ENCODE assay signal across 9 mouse cellular contexts in genomic region chr2:173992041-173992440, GRCm38 (mm10).
DNase-seq lines count a peak whose midpoint lies in the region; ATAC-seq and TF ChIP-seq lines count a peak whose summit lies in the region.
"Had no signal": no experiment of that assay in that cellular context is flagged by ENCODE, and none has a peak within 500 bp of the region (broad histone marks: within the 10 kb centered on the region; RNA-seq: fewer than 3 reads in every experiment).

No protein-coding gene starts in this region.

- no peak overlapping the region for H3K4me2 ChIP-seq in lung, embryonic 15.5 days
- H3K4me2 ChIP-seq in embryonic facial prominence, embryonic 11.5 days (ENCODE audit: low read depth, low read length) = no peak overlapping the region
- H3K4me2 ChIP-seq in neural tube, embryonic 13.5 days = no peak overlapping the region

- no peaks in the 10 kb centered on the region for H3K36me3 ChIP-seq in lung, embryonic 15.5 days
- no peaks in the 10 kb centered on the region for H3K36me3 ChIP-seq in embryonic facial prominence, embryonic 11.5 days (replicated peaks; ENCODE audit: control insufficient read depth, insufficient read depth, low read depth, low read length)
- no peaks in the 10 kb centered on the region for H3K36me3 ChIP-seq in kidney, adult 2 months (ENCODE audit: control insufficient read depth, insufficient read depth, low read length)
- no peaks in the 10 kb centered on the region for H3K36me3 ChIP-seq in neural tube, embryonic 13.5 days

- H3K27ac ChIP-seq in lung, embryonic 15.5 days = no peak overlapping the region
- H3K27ac ChIP-seq in embryonic facial prominence, embryonic 11.5 days (replicated peaks; ENCODE audit: low read depth, low read length) = no peak overlapping the region
- H3K27ac ChIP-seq in kidney, adult 2 months (ENCODE audit: insufficient read depth, low read depth, low read length) = 0 out of 2 replicates have a peak overlapping the region, but pooled peaks have one; percentile 13
- peak overlapping the region; percentile 80 for H3K27ac ChIP-seq in neural tube, embryonic 13.5 days (replicated peaks)

- H3K9me3 ChIP-seq in lung, embryonic 15.5 days = no peaks in the 10 kb centered on the region
- no peaks in the 10 kb centered on the region for H3K9me3 ChIP-seq in embryonic facial prominence, embryonic 11.5 days (replicated peaks; ENCODE audit: control insufficient read depth, low read length)
- H3K9me3 ChIP-seq in neural tube, embryonic 13.5 days = no peaks in the 10 kb centered on the region

- peaks cover 10% of the 10 kb centered on the region for H3K4me1 ChIP-seq in lung, embryonic 15.5 days
- H3K4me1 ChIP-seq in lung, adult 2 months (ENCODE audit: control insufficient read depth, insufficient read depth, low read length) = no peaks in the 10 kb centered on the region
- H3K4me1 ChIP-seq in embryonic facial prominence, embryonic 11.5 days (ENCODE audit: control insufficient read depth, insufficient read depth, low read length) = no peaks in the 10 kb centered on the region
- peaks cover 8% of the 10 kb centered on the region for H3K4me1 ChIP-seq in kidney, adult 2 months (ENCODE audit: control insufficient read depth, insufficient read depth, low read length)
- peaks cover 34% of the 10 kb centered on the region for H3K4me1 ChIP-seq in neural tube, embryonic 13.5 days (replicated peaks)

- no peak overlapping the region for H3K9ac ChIP-seq in lung, embryonic 15.5 days
- H3K9ac ChIP-seq in embryonic facial prominence, embryonic 11.5 days (replicated peaks; ENCODE audit: low read length) = no peak overlapping the region
- H3K9ac ChIP-seq in neural tube, embryonic 13.5 days = no peak overlapping the region

- peak; percentile 35; the same call in 1 of the 2 replicates for ATAC-seq in lung, embryonic 15.5 days (ENCODE audit: borderline replicate concordance, extremely low read depth, low FRiP score, low TSS enrichment)
- peak; percentile 46 for ATAC-seq in embryonic facial prominence, embryonic 11.5 days (replicated peaks; ENCODE audit: insufficient number of reproducible peaks, low FRiP score, low TSS enrichment, low read depth)
- ATAC-seq in neural tube, embryonic 13.5 days (ENCODE audit: low read depth) = peak; percentile 48; the same call in 1 of the 2 replicates
- no peak for ATAC-seq in granulocyte monocyte progenitor cell, adult 5-6 weeks (replicated peaks; ENCODE audit: poor library complexity, severe bottlenecking)

- no peak overlapping the region for H3K4me3 ChIP-seq in lung, embryonic 15.5 days
- no peak overlapping the region for H3K4me3 ChIP-seq in lung, adult 2 months (replicated peaks; ENCODE audit: extremely low read depth, low read depth, low read length)
- no peak overlapping the region for H3K4me3 ChIP-seq in embryonic facial prominence, embryonic 11.5 days (ENCODE audit: low read depth, low read length)
- H3K4me3 ChIP-seq in kidney, adult 2 months (ENCODE audit: insufficient read depth, low read depth, low read length) = no peak overlapping the region
- H3K4me3 ChIP-seq in neural tube, embryonic 13.5 days = no peak overlapping the region

- no peaks in the 10 kb centered on the region for H3K27me3 ChIP-seq in lung, embryonic 15.5 days
- H3K27me3 ChIP-seq in embryonic facial prominence, embryonic 11.5 days (ENCODE audit: control insufficient read depth, insufficient read depth, low read length) = no peaks in the 10 kb centered on the region
- no peaks in the 10 kb centered on the region for H3K27me3 ChIP-seq in kidney, adult 2 months (replicated peaks; ENCODE audit: control insufficient read depth, insufficient read depth, low read length)
- no peaks in the 10 kb centered on the region for H3K27me3 ChIP-seq in neural tube, embryonic 13.5 days

- no peak for TF ChIP-seq CTCF in lung, adult 2 months (IDR thresholded peaks at IDR 0.05; ENCODE audit: insufficient read depth, low read length)
- TF ChIP-seq CTCF in kidney, adult 2 months (conservative IDR thresholded peaks at IDR 0.05; ENCODE audit: insufficient read depth, insufficient read length, low read depth, low read length) = no peak

- TF ChIP-seq POLR2A in lung, adult 2 months (IDR thresholded peaks at IDR 0.05; ENCODE audit: borderline replicate concordance, extremely low read depth, low read depth, low read length) = no peak
- TF ChIP-seq POLR2A in kidney, adult 2 months (IDR thresholded peaks at IDR 0.05; ENCODE audit: low read depth, low read length) = no peak

- no peak for DNase-seq in lung, adult 2 months
- DNase-seq in embryonic facial prominence, embryonic 11.5 days (ENCODE audit: low spot score) = peak; percentile 50
- peak; percentile 79 for DNase-seq in kidney, adult 2 months
- DNase-seq in layer of hippocampus, adult 9-11 months = no peak
- no peak for DNase-seq in MN1 (ENCODE audit: low spot score)
- DNase-seq: cerebellum, adult 18-20 months had no signal

- 27% methylated on average over 5 of the region's 5 CpGs for WGBS in lung, embryonic 15.5 days
- WGBS in lung, adult 2 months = 44% methylated on average over 5 of the region's 5 CpGs
- 33% methylated on average over 5 of the region's 5 CpGs for WGBS in embryonic facial prominence, embryonic 11.5 days
- 31% methylated on average over 5 of the region's 5 CpGs for WGBS in kidney, adult 2 months
- 50% methylated on average over 5 of the region's 5 CpGs for WGBS in neural tube, embryonic 13.5 days

Comparison
In these comparisons a context has a peak if more than half of its experiments do, and no peak if none do; other contexts are left out.
1. H3K27ac ChIP-seq: peak in kidney, adult 2 months (single experiment) and neural tube, embryonic 13.5 days (single experiment); none in lung, embryonic 15.5 days (single experiment) and embryonic facial prominence, embryonic 11.5 days (single experiment).
2. DNase-seq: peak in embryonic facial prominence, embryonic 11.5 days (single experiment) and kidney, adult 2 months (single experiment); none in lung, adult 2 months (single experiment), layer of hippocampus, adult 9-11 months (single experiment) and MN1 (single experiment).